Mouse (Mus musculus): Measurements from ENCODE around the gene Gpn2.

DNA sequence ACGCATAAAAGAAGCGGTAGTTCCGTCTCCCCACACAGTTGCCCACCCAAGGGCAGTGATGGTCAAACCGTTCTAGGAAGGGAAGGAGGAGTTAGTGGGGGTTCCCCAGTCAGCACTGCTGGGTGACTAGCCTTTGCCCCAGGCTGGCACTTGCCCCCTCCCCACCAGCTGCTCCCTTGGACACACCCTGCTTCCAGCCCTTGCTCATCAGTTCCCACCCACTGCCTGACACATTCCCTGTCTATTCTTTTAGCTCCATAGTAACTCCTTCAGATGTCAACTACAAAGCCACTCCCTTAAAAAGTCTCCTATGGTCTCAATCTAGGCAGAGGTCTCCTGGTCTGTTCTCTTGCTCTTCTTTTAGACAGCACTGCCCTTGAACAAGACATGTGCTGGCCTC lies 29.7 kb downstream of the Gpn2 start:
- no peak for TF ChIP-seq CTCF (IDR thresholded peaks at IDR 0.05; ENCODE audit: control insufficient read depth, insufficient read depth, insufficient replicate concordance, low read depth, low read length)
- no peak for TF ChIP-seq POLR2A (IDR thresholded peaks at IDR 0.05; ENCODE audit: control insufficient read depth, low read depth, low read length)

Measured in testis, adult 2 months (tissue).